Mouse (Mus musculus) neutrophil, adult 5-6 weeks (primary cell): ENCODE data around the gene Ccna1. TPM values are rescaled to one million over a fixed set of nuclear protein-coding genes. Genes with fewer than 3 reads are reported as not detected.

Experiments
- total RNA-seq: library from RNA; stranded (forward); fragments of 200-1000 nt; gene quantifications from 2 replicates; pipeline ENCODE4 v1.2.3, GENCODE M21; 2017

The Ccna1 gene
- total RNA-seq, 1 experiment from 2014 or later, result not detected

Other genes starting within 250 kb of the Ccna1 start
- gene Rfxap, start 247.7 kb downstream of the Ccna1 start, total RNA-seq, result 62.1 and 64.8 TPM in 2 replicates
- gene Sertm1, start 139.6 kb downstream of the Ccna1 start, total RNA-seq, result not detected in 2 replicates
- gene Spg20, start 56.6 kb upstream of the Ccna1 start, total RNA-seq, result 10.1 and 12.0 TPM in 2 replicates
- 2.0 TPM in 1 of 2 replicates, not detected in the other for gene Ccdc169, start 81.8 kb upstream of the Ccna1 start, total RNA-seq
- not detected in 2 replicates for gene Sohlh2, start 126.5 kb upstream of the Ccna1 start, total RNA-seq
- 0.23 TPM in 1 of 2 replicates, not detected in the other for gene Dclk1, start 186.9 kb upstream of the Ccna1 start, total RNA-seq